Mouse (Mus musculus) cerebellum, adult (tissue): ENCODE results near the gene Pou5f2.

Experiments
- ATAC-seq: cut with Nextera tagmentation; 2 replicates; pipeline ENCODE4 v1.9.2; 2017; ENCODE audit warnings: mild to moderate bottlenecking, moderate library complexity, mixed read lengths; ENCODE audit not compliant: insufficient number of reproducible peaks, low FRiP score, low TSS enrichment

The Pou5f2 gene

GRCm38 (mm10) chr13:78024683-78025294 lies at the start of gene Pou5f2:
TSS of gene Pou5f2 (plus strand) at chr13:78024902.
- peak; percentile 36; the same call in 1 of the 2 replicates for ATAC-seq

- ATAC-seq, result no peak
These were observed 48.5 kb upstream of the Pou5f2 start for GRCm38 (mm10) chr13:77976248-77976647.

GRCm38 (mm10) chr13:77977121-77977520 lies 47.6 kb upstream of the Pou5f2 start:
- ATAC-seq, result no peak

GRCm38 (mm10) chr13:77982105-77982851 lies 42.4 kb upstream of the Pou5f2 start:
- ATAC-seq, result peak; percentile 40

- ATAC-seq, result no peak
These were observed 41.9 kb upstream of the Pou5f2 start for GRCm38 (mm10) chr13:77982852-77983202.

GRCm38 (mm10) chr13:77991189-77991886 lies 33.4 kb upstream of the Pou5f2 start:
- no peak for ATAC-seq

GRCm38 (mm10) chr13:78004649-78005048 lies 20.1 kb upstream of the Pou5f2 start:
- ATAC-seq, result no peak

- ATAC-seq, result no peak
These were observed 19.4 kb upstream of the Pou5f2 start for GRCm38 (mm10) chr13:78005344-78005743.

- no peak for ATAC-seq
These were observed 14.5 kb upstream of the Pou5f2 start for GRCm38 (mm10) chr13:78010176-78010575.

- ATAC-seq, result no peak
These were observed 8.1 kb downstream of the Pou5f2 start for GRCm38 (mm10) chr13:78032821-78033220.

- no peak for ATAC-seq
These were observed 12.5 kb downstream of the Pou5f2 start for GRCm38 (mm10) chr13:78037203-78037602.

- ATAC-seq, result no peak
These were observed 18.5 kb downstream of the Pou5f2 start for GRCm38 (mm10) chr13:78043203-78043602.

GRCm38 (mm10) chr13:78045116-78045515 lies 20.4 kb downstream of the Pou5f2 start:
- no peak for ATAC-seq
